Mouse (Mus musculus): ENCODE measurements around the gene Gdf1. TPM values are rescaled to one million over a fixed set of nuclear protein-coding genes. Genes with fewer than 3 reads are reported as not detected.

The Gdf1 gene
- polyA plus RNA-seq, 1 experiment from 2014 or later = 0.16 TPM

- Histone ChIP-seq H3K4me1 (ENCODE audit: insufficient read depth) (peaks cover 15% of the 10 kb centered on the region), H3K4me3 (ENCODE audit: low read depth, low read length) (no peak overlapping the region), H3K4me2 (ENCODE audit: low read depth, low read length) (no peak overlapping the region), H3K9ac (replicated peaks) (no peak overlapping the region), H3K9me3 (ENCODE audit: low read length) (no peaks in the 10 kb centered on the region), H3K36me3 (replicated peaks; ENCODE audit: insufficient read depth, low read length) (peaks cover 67% of the 10 kb centered on the region), H3K27ac (ENCODE audit: low read depth) (no peak overlapping the region), H3K27me3 (ENCODE audit: insufficient read depth, low read length) (no peaks in the 10 kb centered on the region)
- peak; percentile 72 for DNase-seq
- 49% methylated on average over 41 of the region's 41 CpGs for WGBS (ENCODE audit: insufficient replicate concordance)
- peak; percentile 75 for TF ChIP-seq CTCF (IDR thresholded peaks at IDR 0.05; ENCODE audit: low read depth)
- no peak for TF ChIP-seq EP300 (IDR thresholded peaks at IDR 0.05; ENCODE audit: low read depth)
- ATAC-seq = peak; percentile 57
Observed at GRCm38 (mm10) chr8:70332070-70332877, 2.7 kb downstream of the Gdf1 start.

- Histone ChIP-seq H3K36me3 (replicated peaks; ENCODE audit: insufficient read depth, low read length) (peaks cover 73% of the 10 kb centered on the region), H3K27me3 (ENCODE audit: insufficient read depth, low read length) (no peaks in the 10 kb centered on the region), H3K4me2 (ENCODE audit: low read depth, low read length) (no peak overlapping the region), H3K9me3 (ENCODE audit: low read length) (no peaks in the 10 kb centered on the region), H3K27ac (ENCODE audit: low read depth) (no peak overlapping the region), H3K4me1 (ENCODE audit: insufficient read depth) (peaks cover 15% of the 10 kb centered on the region), H3K4me3 (ENCODE audit: low read depth, low read length) (no peak overlapping the region), H3K9ac (replicated peaks) (no peak overlapping the region)
- 91% methylated on average over 6 of the region's 6 CpGs for WGBS (ENCODE audit: insufficient replicate concordance)
- no peak for DNase-seq
- ATAC-seq = no peak
- TF ChIP-seq EP300 (IDR thresholded peaks at IDR 0.05; ENCODE audit: low read depth) (no peak), CTCF (IDR thresholded peaks at IDR 0.05; ENCODE audit: low read depth) (no peak)
Observed at GRCm38 (mm10) chr8:70332878-70333202, 3.2 kb downstream of the Gdf1 start.

GRCm38 (mm10) chr8:70338931-70339330, 9.3 kb downstream of the Gdf1 start:
- H3K27me3 ChIP-seq (ENCODE audit: insufficient read depth, low read length) = no peaks in the 10 kb centered on the region
- no peak for DNase-seq
- no peak overlapping the region for H3K9ac ChIP-seq (replicated peaks)
- no peak overlapping the region for H3K4me3 ChIP-seq (ENCODE audit: low read depth, low read length)
- peaks cover under 1% of the 10 kb centered on the region; the same call in 1 of the 2 replicates for H3K4me1 ChIP-seq (ENCODE audit: insufficient read depth)
- peaks cover 100% of the 10 kb centered on the region for H3K36me3 ChIP-seq (replicated peaks; ENCODE audit: insufficient read depth, low read length)
- no peaks in the 10 kb centered on the region for H3K9me3 ChIP-seq (ENCODE audit: low read length)
- H3K4me2 ChIP-seq (ENCODE audit: low read depth, low read length) = no peak overlapping the region
- no peak overlapping the region for H3K27ac ChIP-seq (ENCODE audit: low read depth)
- no peak for ATAC-seq
- WGBS (ENCODE audit: insufficient replicate concordance) = 84% methylated on average over 7 of the region's 7 CpGs
- TF ChIP-seq CTCF (IDR thresholded peaks at IDR 0.05; ENCODE audit: low read depth) = no peak
- no peak for TF ChIP-seq EP300 (IDR thresholded peaks at IDR 0.05; ENCODE audit: low read depth)

- ATAC-seq = no peak
- H3K4me1 ChIP-seq (ENCODE audit: insufficient read depth) = peaks cover 9% of the 10 kb centered on the region
- TF ChIP-seq EP300 (IDR thresholded peaks at IDR 0.05; ENCODE audit: low read depth) (no peak), CTCF (IDR thresholded peaks at IDR 0.05; ENCODE audit: low read depth) (no peak)
- H3K27me3 ChIP-seq (ENCODE audit: insufficient read depth, low read length) = no peaks in the 10 kb centered on the region
- H3K27ac ChIP-seq (ENCODE audit: low read depth) = no peak overlapping the region
- H3K9ac ChIP-seq (replicated peaks) = no peak overlapping the region
- H3K36me3 ChIP-seq (replicated peaks; ENCODE audit: insufficient read depth, low read length) = peaks cover 86% of the 10 kb centered on the region
- DNase-seq = no peak
- H3K4me2 ChIP-seq (ENCODE audit: low read depth, low read length) = no peak overlapping the region
- H3K4me3 ChIP-seq (ENCODE audit: low read depth, low read length) = no peak overlapping the region
- WGBS (ENCODE audit: insufficient replicate concordance) = 89% methylated on average over 7 of the region's 7 CpGs
- no peaks in the 10 kb centered on the region for H3K9me3 ChIP-seq (ENCODE audit: low read length)
Observed at GRCm38 (mm10) chr8:70340659-70341058, 11.0 kb downstream of the Gdf1 start.

- no peak overlapping the region for H3K9ac ChIP-seq (replicated peaks)
- 83% methylated on average over 14 of the region's 14 CpGs for WGBS (ENCODE audit: insufficient replicate concordance)
Observed at GRCm38 (mm10) chr8:70342007-70342406, 12.4 kb downstream of the Gdf1 start.

GRCm38 (mm10) chr8:70343076-70343475, 13.5 kb downstream of the Gdf1 start:
- no peak overlapping the region for H3K4me2 ChIP-seq (ENCODE audit: low read depth, low read length)
- WGBS (ENCODE audit: insufficient replicate concordance) = 92% methylated on average over 7 of the region's 7 CpGs
- H3K4me1 ChIP-seq (ENCODE audit: insufficient read depth) = peaks cover 21% of the 10 kb centered on the region
- no peaks in the 10 kb centered on the region for H3K27me3 ChIP-seq (ENCODE audit: insufficient read depth, low read length)
- no peak for DNase-seq
- H3K27ac ChIP-seq (ENCODE audit: low read depth) = no peak overlapping the region
- H3K9me3 ChIP-seq (ENCODE audit: low read length) = no peaks in the 10 kb centered on the region
- no peak for ATAC-seq
- TF ChIP-seq CTCF (IDR thresholded peaks at IDR 0.05; ENCODE audit: low read depth) (no peak), EP300 (IDR thresholded peaks at IDR 0.05; ENCODE audit: low read depth) (no peak)
- no peak overlapping the region for H3K4me3 ChIP-seq (ENCODE audit: low read depth, low read length)
- H3K36me3 ChIP-seq (replicated peaks; ENCODE audit: insufficient read depth, low read length) = peaks cover 77% of the 10 kb centered on the region
- no peak overlapping the region for H3K9ac ChIP-seq (replicated peaks)

More at GRCm38 (mm10) chr8:70342007-70342406, 12.4 kb downstream of the Gdf1 start:
- Histone ChIP-seq H3K4me3 (ENCODE audit: low read depth, low read length) (no peak overlapping the region), H3K36me3 (replicated peaks; ENCODE audit: insufficient read depth, low read length) (peaks cover 79% of the 10 kb centered on the region), H3K27ac (ENCODE audit: low read depth) (no peak overlapping the region), H3K4me1 (ENCODE audit: insufficient read depth) (peaks cover 13% of the 10 kb centered on the region), H3K4me2 (ENCODE audit: low read depth, low read length) (no peak overlapping the region), H3K27me3 (ENCODE audit: insufficient read depth, low read length) (no peaks in the 10 kb centered on the region), H3K9me3 (ENCODE audit: low read length) (no peaks in the 10 kb centered on the region)
- DNase-seq (no peak), ATAC-seq (no peak)
- no peak for TF ChIP-seq CTCF (IDR thresholded peaks at IDR 0.05; ENCODE audit: low read depth)
- TF ChIP-seq EP300 (IDR thresholded peaks at IDR 0.05; ENCODE audit: low read depth) = no peak

All from liver, postnatal 0 days (tissue).